Mouse (Mus musculus) embryonic facial prominence, embryonic 11.5 days (tissue): ENCODE data around the gene Lrrfip2. TPM values are rescaled to one million over a fixed set of nuclear protein-coding genes. Genes with fewer than 3 reads are reported as not detected.

ENCODE experiments used
- ATAC-seq: fragments of 200-750 bp; cut with Nextera tagmentation; replicated peaks from 2 replicates; pipeline ENCODE4 v1.8.0; 2017; ENCODE audit warnings: low read depth; ENCODE audit not compliant: insufficient number of reproducible peaks, low FRiP score, low TSS enrichment
- DNase-seq: peaks from one replicate; pipeline ENCODE4 v3.0.0-alpha.2; 2015; ENCODE audit warnings: low spot score
- H3K27ac ChIP-seq: fragments of 300-500 bp; sonication (generic); replicated peaks from 2 replicates; pipeline ENCODE4 v1.5.1; 2014; ENCODE audit warnings: mild to moderate bottlenecking, low read depth, low read length, control low read depth
- H3K27me3 ChIP-seq: fragments of 300-500 bp; sonication (generic); 2 replicates; pipeline ENCODE4 v1.6.1; 2014; ENCODE audit warnings: mild to moderate bottlenecking, low read length, moderate library complexity, mixed read lengths; ENCODE audit not compliant: control insufficient read depth, insufficient read depth
- H3K36me3 ChIP-seq: fragments of 300-500 bp; sonication (generic); replicated peaks from 2 replicates; pipeline ENCODE4 v1.6.1; 2014; ENCODE audit warnings: low read depth, mild to moderate bottlenecking, low read length, moderate library complexity, mixed read lengths; ENCODE audit not compliant: control insufficient read depth, insufficient read depth
- H3K4me1 ChIP-seq: fragments of 300-500 bp; sonication (generic); 2 replicates; pipeline ENCODE4 v1.6.1; 2014; ENCODE audit warnings: low read length, mixed read lengths; ENCODE audit not compliant: control insufficient read depth, insufficient read depth
- H3K4me2 ChIP-seq: fragments of 300-500 bp; sonication (generic); 2 replicates; pipeline ENCODE4 v1.6.1; 2014; ENCODE audit warnings: low read depth, mild to moderate bottlenecking, control low read depth, low read length, moderate library complexity
- H3K4me3 ChIP-seq: fragments of 300-500 bp; sonication (generic); 2 replicates; pipeline ENCODE4 v1.5.1; 2014; ENCODE audit warnings: low read depth, low read length, control low read depth
- H3K9ac ChIP-seq: fragments of 300-500 bp; sonication (generic); replicated peaks from 2 replicates; pipeline ENCODE4 v1.6.1; 2014; ENCODE audit warnings: mild to moderate bottlenecking, control low read depth, low read length
- H3K9me3 ChIP-seq: fragments of 300-500 bp; sonication (generic); replicated peaks from 2 replicates; pipeline ENCODE4 v1.6.1; 2016; ENCODE audit warnings: mild to moderate bottlenecking, low read length, inconsistent platforms, mixed read lengths; ENCODE audit not compliant: control insufficient read depth
- WGBS: fragments of 180-500 bp; shearing (Covaris S2); extraction: QIAGEN DNeasy Blood & Tissue Kit; methylation state at CpG from one replicate; pipeline ENCODE4 v1.1.7; 2014; 5-methylcytosine and 5-hydroxymethylcytosine counted together
- polyA plus RNA-seq: library from polyadenylated mRNA; unstranded; fragments of >200 nt; fragmentation: Nextera tagmentation; extraction: Ambion mirVana; gene quantifications from 2 replicates; pipeline ENCODE4 v1.2.1, GENCODE M21; 2014

Gene Lrrfip2
- polyA plus RNA-seq, 1 experiment from 2014 or later, result 49.2 TPM

- no peak overlapping the region for H3K4me2 ChIP-seq
- no peaks in the 10 kb centered on the region for H3K27me3 ChIP-seq
- no peak overlapping the region for H3K4me3 ChIP-seq
- ATAC-seq, result no peak
- H3K27ac ChIP-seq, result no peak overlapping the region
- H3K9ac ChIP-seq, result no peak overlapping the region
- H3K4me1 ChIP-seq, result no peaks in the 10 kb centered on the region
- no peaks in the 10 kb centered on the region for H3K36me3 ChIP-seq
- no peak for DNase-seq
- WGBS, result 60% methylated on average over 5 of the region's 5 CpGs
- no peaks in the 10 kb centered on the region for H3K9me3 ChIP-seq
Observed at GRCm38 (mm10) chr9:111178971-111179370, 61.6 kb downstream of the Lrrfip2 start.

- H3K9me3 ChIP-seq, result no peaks in the 10 kb centered on the region
- DNase-seq (no peak), ATAC-seq (no peak)
- 83% methylated on average over 3 of the region's 3 CpGs for WGBS
- no peaks in the 10 kb centered on the region for H3K36me3 ChIP-seq
- no peaks in the 10 kb centered on the region for H3K4me1 ChIP-seq
- no peak overlapping the region for H3K27ac ChIP-seq
- no peak overlapping the region for H3K4me2 ChIP-seq
- no peak overlapping the region for H3K9ac ChIP-seq
- no peaks in the 10 kb centered on the region for H3K27me3 ChIP-seq
- no peak overlapping the region for H3K4me3 ChIP-seq
Observed at GRCm38 (mm10) chr9:111182176-111182575, 64.8 kb downstream of the Lrrfip2 start.

DNA sequence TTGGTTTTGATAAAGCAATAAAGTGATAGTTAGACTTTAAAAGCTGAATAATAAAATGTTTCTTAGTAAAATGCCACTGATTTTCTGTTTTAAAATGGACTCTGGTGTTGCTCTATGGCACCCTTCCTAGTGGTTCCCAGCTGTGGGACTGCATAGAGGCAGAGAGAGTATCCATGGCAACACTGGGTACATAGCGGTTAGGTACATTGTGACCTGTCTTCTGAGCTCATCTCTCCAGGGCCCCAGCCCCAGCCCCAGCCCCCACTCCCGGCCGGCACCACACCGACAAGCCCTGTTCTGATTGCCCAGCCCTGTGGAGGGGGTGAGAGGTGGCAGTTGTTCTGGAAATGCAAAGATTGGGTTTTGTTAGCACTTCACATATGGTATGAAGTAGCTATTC is 67.5 kb downstream of the Lrrfip2 start:
- no peaks in the 10 kb centered on the region for H3K36me3 ChIP-seq
- H3K27me3 ChIP-seq, result no peaks in the 10 kb centered on the region
- no peak overlapping the region for H3K4me2 ChIP-seq
- WGBS, result 37% methylated on average over 4 of the region's 4 CpGs
- ATAC-seq (peak; percentile 82), DNase-seq (no peak)
- H3K4me1 ChIP-seq, result no peaks in the 10 kb centered on the region
- no peak overlapping the region for H3K27ac ChIP-seq
- no peak overlapping the region for H3K4me3 ChIP-seq
- no peak overlapping the region for H3K9ac ChIP-seq
- H3K9me3 ChIP-seq, result no peaks in the 10 kb centered on the region

DNA sequence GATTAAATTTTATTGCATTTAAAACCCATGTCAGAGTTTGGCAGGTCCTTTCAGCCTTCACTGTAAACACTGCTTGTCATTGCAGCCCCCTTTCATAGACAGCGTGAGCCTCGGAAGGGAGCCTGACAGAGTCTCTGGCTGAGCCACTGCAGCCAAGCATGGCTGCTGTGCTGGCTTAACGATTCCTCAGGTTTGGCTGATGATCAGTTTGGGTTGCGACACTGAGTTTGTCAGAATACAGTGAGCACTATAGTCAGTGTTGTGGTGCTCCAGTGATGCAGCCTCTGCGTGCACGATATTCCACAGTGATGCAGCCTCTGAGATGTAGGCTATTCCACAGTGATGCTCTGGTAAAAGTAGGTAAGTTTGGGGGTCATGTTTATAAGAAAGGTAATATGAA is 69.5 kb downstream of the Lrrfip2 start:
- Histone ChIP-seq H3K4me3 (no peak overlapping the region), H3K9ac (no peak overlapping the region), H3K9me3 (no peaks in the 10 kb centered on the region), H3K36me3 (no peaks in the 10 kb centered on the region), H3K4me2 (no peak overlapping the region), H3K4me1 (no peaks in the 10 kb centered on the region), H3K27ac (no peak overlapping the region), H3K27me3 (no peaks in the 10 kb centered on the region)
- WGBS, result 92% methylated on average over 6 of the region's 6 CpGs
- DNase-seq (no peak), ATAC-seq (no peak)

GRCm38 (mm10) chr9:111188731-111189130 is 71.3 kb downstream of the Lrrfip2 start:
- H3K9ac ChIP-seq, result no peak overlapping the region
- 89% methylated on average over 7 of the region's 7 CpGs for WGBS
- ATAC-seq, result no peak
- no peaks in the 10 kb centered on the region for H3K36me3 ChIP-seq
- no peak overlapping the region for H3K27ac ChIP-seq
- no peak for DNase-seq
- no peak overlapping the region for H3K4me3 ChIP-seq
- no peak overlapping the region for H3K4me2 ChIP-seq
- H3K27me3 ChIP-seq, result no peaks in the 10 kb centered on the region
- no peaks in the 10 kb centered on the region for H3K4me1 ChIP-seq
- no peaks in the 10 kb centered on the region for H3K9me3 ChIP-seq

GRCm38 (mm10) chr9:111193211-111193610 is 75.8 kb downstream of the Lrrfip2 start:
- H3K4me2 ChIP-seq, result no peak overlapping the region
- no peak overlapping the region for H3K4me3 ChIP-seq
- no peaks in the 10 kb centered on the region for H3K27me3 ChIP-seq
- ATAC-seq (no peak), DNase-seq (no peak)
- 94% methylated on average over 2 of the region's 2 CpGs for WGBS
- no peaks in the 10 kb centered on the region for H3K36me3 ChIP-seq
- no peak overlapping the region for H3K9ac ChIP-seq
- H3K9me3 ChIP-seq, result no peaks in the 10 kb centered on the region
- no peaks in the 10 kb centered on the region for H3K4me1 ChIP-seq
- H3K27ac ChIP-seq, result no peak overlapping the region

DNA sequence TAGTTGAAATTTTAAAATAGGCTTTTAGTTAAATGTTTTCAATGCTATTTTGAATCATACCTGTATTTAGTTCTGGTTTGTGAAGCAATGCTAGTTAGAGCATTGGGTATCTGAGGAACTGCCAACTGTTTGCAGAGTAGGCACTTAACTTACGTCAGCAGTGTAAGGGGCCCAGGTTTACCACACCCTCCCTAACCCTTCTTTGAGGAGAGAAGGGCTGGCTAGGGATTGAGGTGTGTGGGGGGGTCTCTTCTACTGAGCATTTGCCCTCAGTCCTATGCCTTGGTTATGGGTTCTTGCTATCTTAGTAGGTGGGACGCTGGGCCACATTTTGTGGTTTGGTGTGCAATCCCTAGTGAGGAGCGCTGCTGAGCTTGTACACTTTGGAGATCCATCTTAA is 79.7 kb downstream of the Lrrfip2 start:
- H3K27me3 ChIP-seq, result no peaks in the 10 kb centered on the region
- H3K4me1 ChIP-seq, result no peaks in the 10 kb centered on the region
- no peaks in the 10 kb centered on the region for H3K36me3 ChIP-seq
- 92% methylated on average over 3 of the region's 3 CpGs for WGBS
- no peaks in the 10 kb centered on the region for H3K9me3 ChIP-seq
- H3K4me3 ChIP-seq, result no peak overlapping the region
- ATAC-seq (no peak), DNase-seq (no peak)
- no peak overlapping the region for H3K9ac ChIP-seq
- no peak overlapping the region for H3K27ac ChIP-seq
- H3K4me2 ChIP-seq, result no peak overlapping the region

DNA sequence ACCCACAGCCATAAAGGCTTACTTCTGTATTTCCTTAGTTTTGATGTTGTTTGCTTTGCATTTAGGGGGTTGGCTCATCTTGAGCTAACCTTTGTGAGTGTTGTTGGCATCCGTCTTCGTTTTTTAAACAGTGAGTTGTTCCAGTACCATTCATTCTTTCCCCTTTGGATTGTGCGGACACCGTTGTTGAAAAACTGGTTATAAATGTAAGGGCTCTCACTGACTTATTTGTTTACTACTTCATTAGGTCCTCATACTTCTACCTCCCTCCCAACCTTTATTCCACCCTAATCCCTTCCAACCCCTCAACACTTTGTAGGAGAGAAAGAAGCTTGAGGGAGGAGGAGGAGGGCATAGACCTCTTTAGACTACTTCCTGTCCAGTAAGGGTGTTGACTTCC is 80.3 kb downstream of the Lrrfip2 start:
- WGBS, result 91% methylated on average over 4 of the region's 4 CpGs
- Histone ChIP-seq H3K36me3 (no peaks in the 10 kb centered on the region), H3K9me3 (no peaks in the 10 kb centered on the region), H3K4me1 (no peaks in the 10 kb centered on the region), H3K4me3 (no peak overlapping the region), H3K4me2 (no peak overlapping the region), H3K27ac (no peak overlapping the region), H3K9ac (no peak overlapping the region), H3K27me3 (no peaks in the 10 kb centered on the region)
- ATAC-seq, result no peak
- no peak for DNase-seq
